Mouse (Mus musculus): Measurements from ENCODE around the gene Slc34a3. TPM values are rescaled to one million over a fixed set of nuclear protein-coding genes. Genes with fewer than 3 reads are reported as not detected.

Slc34a3 gene
- polyA plus RNA-seq, 1 experiment from 2014 or later, result not detected

GRCm38 (mm10) chr2:25241438-25241775, 7.2 kb upstream of the Slc34a3 start:
- H3K4me3 ChIP-seq (ENCODE audit: low read depth, low read length), result peak overlapping the region; percentile 66
- ATAC-seq (peak; percentile 19), DNase-seq (ENCODE audit: low spot score) (no peak)
- H3K9ac ChIP-seq (ENCODE audit: low read length), result peak overlapping the region; percentile 83
- H3K36me3 ChIP-seq (ENCODE audit: control insufficient read depth, insufficient read depth, low read length), result peaks cover 22% of the 10 kb centered on the region; the same call in 1 of the 2 replicates
- no peak overlapping the region for H3K27ac ChIP-seq (ENCODE audit: low read depth, low read length)
- H3K27me3 ChIP-seq (replicated peaks; ENCODE audit: control insufficient read depth, insufficient read depth, low read length), result no peaks in the 10 kb centered on the region
- H3K4me1 ChIP-seq (ENCODE audit: control insufficient read depth, insufficient read depth, low read length), result peaks cover 15% of the 10 kb centered on the region
- no peaks in the 10 kb centered on the region for H3K9me3 ChIP-seq (replicated peaks; ENCODE audit: control insufficient read depth, low read length)
- peak overlapping the region; percentile 93 for H3K4me2 ChIP-seq (ENCODE audit: low read length)
- WGBS, result 17% methylated on average over 6 of the region's 6 CpGs

- Histone ChIP-seq H3K27ac (ENCODE audit: low read depth, low read length) (no peak overlapping the region), H3K4me2 (ENCODE audit: low read length) (peak overlapping the region; percentile 93), H3K9me3 (replicated peaks; ENCODE audit: control insufficient read depth, low read length) (no peaks in the 10 kb centered on the region), H3K9ac (ENCODE audit: low read length) (peak overlapping the region; percentile 56), H3K27me3 (replicated peaks; ENCODE audit: control insufficient read depth, insufficient read depth, low read length) (no peaks in the 10 kb centered on the region), H3K4me3 (ENCODE audit: low read depth, low read length) (peak overlapping the region; percentile 66), H3K36me3 (ENCODE audit: control insufficient read depth, insufficient read depth, low read length) (peaks cover 16% of the 10 kb centered on the region; the same call in 1 of the 2 replicates), H3K4me1 (ENCODE audit: control insufficient read depth, insufficient read depth, low read length) (peaks cover 15% of the 10 kb centered on the region)
- WGBS, result 1% methylated on average over 29 of the region's 29 CpGs
- ATAC-seq, result peak; percentile 85
- peak; percentile 89 for DNase-seq (ENCODE audit: low spot score)
These were observed 6.7 kb upstream of the Slc34a3 start for GRCm38 (mm10) chr2:25240723-25241437.

GRCm38 (mm10) chr2:25240310-25240709, 6.1 kb upstream of the Slc34a3 start:
- Histone ChIP-seq H3K27ac (ENCODE audit: low read depth, low read length) (no peak overlapping the region), H3K27me3 (replicated peaks; ENCODE audit: control insufficient read depth, insufficient read depth, low read length) (no peaks in the 10 kb centered on the region), H3K4me3 (ENCODE audit: low read depth, low read length) (peak overlapping the region; percentile 66; the same call in 1 of the 2 replicates), H3K9me3 (replicated peaks; ENCODE audit: control insufficient read depth, low read length) (no peaks in the 10 kb centered on the region), H3K36me3 (ENCODE audit: control insufficient read depth, insufficient read depth, low read length) (peaks cover 11% of the 10 kb centered on the region; the same call in 1 of the 2 replicates), H3K4me2 (ENCODE audit: low read length) (peak overlapping the region; percentile 93), H3K4me1 (ENCODE audit: control insufficient read depth, insufficient read depth, low read length) (peaks cover 15% of the 10 kb centered on the region), H3K9ac (ENCODE audit: low read length) (peak overlapping the region; percentile 56; the same call in 1 of the 2 replicates)
- DNase-seq (ENCODE audit: low spot score) (no peak), ATAC-seq (no peak; the same call in 1 of the 2 replicates)
- 47% methylated on average over 8 of the region's 8 CpGs for WGBS

- peaks cover 6% of the 10 kb centered on the region; the same call in 1 of the 2 replicates for H3K36me3 ChIP-seq (ENCODE audit: control insufficient read depth, insufficient read depth, low read length)
- ATAC-seq, result no peak
These were observed 5.6 kb upstream of the Slc34a3 start for GRCm38 (mm10) chr2:25239766-25240165.

GRCm38 (mm10) chr2:25238106-25238505, 3.9 kb upstream of the Slc34a3 start:
- Histone ChIP-seq H3K4me1 (ENCODE audit: control insufficient read depth, insufficient read depth, low read length) (peaks cover 15% of the 10 kb centered on the region), H3K27ac (ENCODE audit: low read depth, low read length) (no peak overlapping the region), H3K9ac (ENCODE audit: low read length) (no peak overlapping the region), H3K36me3 (ENCODE audit: control insufficient read depth, insufficient read depth, low read length) (no peaks in the 10 kb centered on the region), H3K27me3 (replicated peaks; ENCODE audit: control insufficient read depth, insufficient read depth, low read length) (no peaks in the 10 kb centered on the region), H3K4me2 (ENCODE audit: low read length) (no peak overlapping the region), H3K9me3 (replicated peaks; ENCODE audit: control insufficient read depth, low read length) (no peaks in the 10 kb centered on the region), H3K4me3 (ENCODE audit: low read depth, low read length) (no peak overlapping the region)
- ATAC-seq, result no peak
- DNase-seq (ENCODE audit: low spot score), result no peak

More at GRCm38 (mm10) chr2:25239766-25240165, 5.6 kb upstream of the Slc34a3 start:
- 93% methylated on average over 3 of the region's 3 CpGs for WGBS
- H3K27ac ChIP-seq (ENCODE audit: low read depth, low read length), result no peak overlapping the region
- peaks cover 15% of the 10 kb centered on the region for H3K4me1 ChIP-seq (ENCODE audit: control insufficient read depth, insufficient read depth, low read length)
- no peak overlapping the region for H3K9ac ChIP-seq (ENCODE audit: low read length)
- no peak overlapping the region for H3K4me2 ChIP-seq (ENCODE audit: low read length)
- no peaks in the 10 kb centered on the region for H3K27me3 ChIP-seq (replicated peaks; ENCODE audit: control insufficient read depth, insufficient read depth, low read length)
- no peak for DNase-seq (ENCODE audit: low spot score)
- H3K4me3 ChIP-seq (ENCODE audit: low read depth, low read length), result no peak overlapping the region
- H3K9me3 ChIP-seq (replicated peaks; ENCODE audit: control insufficient read depth, low read length), result no peaks in the 10 kb centered on the region

GRCm38 (mm10) chr2:25237522-25237921, 3.4 kb upstream of the Slc34a3 start:
- ATAC-seq (no peak), DNase-seq (ENCODE audit: low spot score) (no peak)
- Histone ChIP-seq H3K4me1 (ENCODE audit: control insufficient read depth, insufficient read depth, low read length) (peaks cover 13% of the 10 kb centered on the region), H3K27me3 (replicated peaks; ENCODE audit: control insufficient read depth, insufficient read depth, low read length) (no peaks in the 10 kb centered on the region), H3K9ac (ENCODE audit: low read length) (no peak overlapping the region), H3K4me3 (ENCODE audit: low read depth, low read length) (no peak overlapping the region), H3K4me2 (ENCODE audit: low read length) (no peak overlapping the region), H3K27ac (ENCODE audit: low read depth, low read length) (no peak overlapping the region), H3K9me3 (replicated peaks; ENCODE audit: control insufficient read depth, low read length) (no peaks in the 10 kb centered on the region), H3K36me3 (ENCODE audit: control insufficient read depth, insufficient read depth, low read length) (no peaks in the 10 kb centered on the region)
- 64% methylated on average over 4 of the region's 4 CpGs for WGBS

GRCm38 (mm10) chr2:25236614-25237013, 2.5 kb upstream of the Slc34a3 start, which contains the start of gene Rnf224:
Rnf224 (minus strand) TSS chr2:25236787.
- Histone ChIP-seq H3K4me3 (ENCODE audit: low read depth, low read length) (no peak within 1 kb of the TSS), H3K27ac (ENCODE audit: low read depth, low read length) (no peak within 1 kb of the TSS), H3K27me3 (replicated peaks; ENCODE audit: control insufficient read depth, insufficient read depth, low read length) (no peaks in the 10 kb centered on the region), H3K36me3 (ENCODE audit: control insufficient read depth, insufficient read depth, low read length) (no peaks in the 10 kb centered on the region), H3K4me2 (ENCODE audit: low read length) (no peak within 1 kb of the TSS), H3K9ac (ENCODE audit: low read length) (no peak within 1 kb of the TSS), H3K9me3 (replicated peaks; ENCODE audit: control insufficient read depth, low read length) (no peaks in the 10 kb centered on the region), H3K4me1 (ENCODE audit: control insufficient read depth, insufficient read depth, low read length) (peaks cover 10% of the 10 kb centered on the region)
- 34% methylated on average over 8 of the region's 8 CpGs for WGBS
- DNase-seq (ENCODE audit: low spot score), result no peak
- ATAC-seq, result no peak

- no peaks in the 10 kb centered on the region for H3K36me3 ChIP-seq (ENCODE audit: control insufficient read depth, insufficient read depth, low read length)
- no peak overlapping the region for H3K27ac ChIP-seq (ENCODE audit: low read depth, low read length)
- ATAC-seq, result no peak
- H3K4me1 ChIP-seq (ENCODE audit: control insufficient read depth, insufficient read depth, low read length), result no peaks in the 10 kb centered on the region
- no peak overlapping the region for H3K4me2 ChIP-seq (ENCODE audit: low read length)
- no peak overlapping the region for H3K4me3 ChIP-seq (ENCODE audit: low read depth, low read length)
- DNase-seq (ENCODE audit: low spot score), result no peak
- WGBS, result 74% methylated on average over 5 of the region's 5 CpGs
- no peaks in the 10 kb centered on the region for H3K9me3 ChIP-seq (replicated peaks; ENCODE audit: control insufficient read depth, low read length)
- H3K9ac ChIP-seq (ENCODE audit: low read length), result no peak overlapping the region
- H3K27me3 ChIP-seq (replicated peaks; ENCODE audit: control insufficient read depth, insufficient read depth, low read length), result no peaks in the 10 kb centered on the region
These were observed 522 bp upstream of the Slc34a3 start for GRCm38 (mm10) chr2:25234551-25235220.

GRCm38 (mm10) chr2:25233421-25233820, 743 bp downstream of the Slc34a3 start:
- H3K36me3 ChIP-seq (ENCODE audit: control insufficient read depth, insufficient read depth, low read length), result no peaks in the 10 kb centered on the region
- no peak overlapping the region for H3K4me3 ChIP-seq (ENCODE audit: low read depth, low read length)
- WGBS, result 81% methylated on average over 4 of the region's 4 CpGs
- no peaks in the 10 kb centered on the region for H3K9me3 ChIP-seq (replicated peaks; ENCODE audit: control insufficient read depth, low read length)
- ATAC-seq (no peak), DNase-seq (ENCODE audit: low spot score) (no peak)
- no peak overlapping the region for H3K27ac ChIP-seq (ENCODE audit: low read depth, low read length)
- no peaks in the 10 kb centered on the region for H3K4me1 ChIP-seq (ENCODE audit: control insufficient read depth, insufficient read depth, low read length)
- H3K4me2 ChIP-seq (ENCODE audit: low read length), result no peak overlapping the region
- no peak overlapping the region for H3K9ac ChIP-seq (ENCODE audit: low read length)
- no peaks in the 10 kb centered on the region for H3K27me3 ChIP-seq (replicated peaks; ENCODE audit: control insufficient read depth, insufficient read depth, low read length)
